Mouse (Mus musculus) adrenal gland, adult 18-20 months (tissue): Measurements from ENCODE around the gene Rcan3. TPM values are rescaled to one million over a fixed set of nuclear protein-coding genes. Genes with fewer than 3 reads are reported as not detected.

Experiments used
- DNase-seq, 2 experiments: peaks; one replicate each; pipeline ENCODE4 v3.0.0; 2021 to 2022; ENCODE audit warnings: low spot score in 2 of 2
- total RNA-seq, 2 experiments: library from RNA; stranded (reverse); gene quantifications; 1 replicate in 1 of 2; 2 replicates in 1 of 2; pipeline ENCODE4 v1.2.3; 2021

Rcan3 gene
- total RNA-seq, 2 experiments from 2014 or later, result 14.2 to 15.3 TPM

DNA sequence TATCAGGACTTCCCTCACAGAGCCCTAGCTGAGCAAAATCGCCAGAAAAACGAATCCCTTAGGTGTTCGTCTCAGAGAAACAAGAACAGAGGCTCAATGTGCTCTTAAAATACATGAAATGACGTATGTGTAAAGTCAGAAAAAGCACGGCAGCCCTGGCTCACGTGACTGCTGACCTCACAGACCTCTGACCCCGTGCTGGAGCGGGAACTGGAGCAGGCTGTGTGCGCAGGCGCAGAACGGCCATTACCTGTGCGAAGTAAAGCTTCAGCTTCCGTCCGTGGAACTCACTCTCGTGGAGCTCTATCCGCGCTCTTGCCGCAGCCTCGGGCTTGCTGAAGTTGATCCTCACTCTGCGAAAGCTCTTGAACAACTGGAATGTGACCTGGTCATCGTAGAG lies 13.7 kb downstream of the Rcan3 start:
- DNase-seq, result no peak

- no peak for DNase-seq
Observed at GRCm38 (mm10) chr4:135416367-135416766, 17.3 kb downstream of the Rcan3 start.

GRCm38 (mm10) chr4:135413491-135413890 lies 20.2 kb downstream of the Rcan3 start:
- no peak for DNase-seq

GRCm38 (mm10) chr4:135411633-135412032 lies 22.0 kb downstream of the Rcan3 start:
- peak; percentile 64 to 73 for DNase-seq

DNA sequence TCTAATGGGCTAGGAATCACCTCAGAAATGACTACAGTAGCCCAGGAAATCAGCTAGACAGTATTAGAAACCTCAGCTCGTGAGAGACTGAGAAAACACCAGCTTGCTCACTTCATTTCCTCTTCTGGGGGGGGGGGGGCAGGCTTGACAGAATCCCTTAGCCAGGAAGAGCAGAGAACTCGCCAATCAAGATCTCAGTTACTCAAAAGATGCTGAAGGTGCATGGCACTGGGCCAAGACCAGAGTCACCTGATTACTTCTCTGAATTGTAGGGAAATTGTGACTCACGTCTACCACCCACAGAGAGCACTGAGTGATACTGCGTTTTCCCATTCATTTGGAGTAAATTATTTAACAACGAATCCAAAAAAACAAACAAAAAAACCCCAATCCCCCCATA lies 27.5 kb downstream of the Rcan3 start:
- DNase-seq, result no peak

GRCm38 (mm10) chr4:135404916-135405315 lies 28.7 kb downstream of the Rcan3 start:
- DNase-seq, result no peak

DNA sequence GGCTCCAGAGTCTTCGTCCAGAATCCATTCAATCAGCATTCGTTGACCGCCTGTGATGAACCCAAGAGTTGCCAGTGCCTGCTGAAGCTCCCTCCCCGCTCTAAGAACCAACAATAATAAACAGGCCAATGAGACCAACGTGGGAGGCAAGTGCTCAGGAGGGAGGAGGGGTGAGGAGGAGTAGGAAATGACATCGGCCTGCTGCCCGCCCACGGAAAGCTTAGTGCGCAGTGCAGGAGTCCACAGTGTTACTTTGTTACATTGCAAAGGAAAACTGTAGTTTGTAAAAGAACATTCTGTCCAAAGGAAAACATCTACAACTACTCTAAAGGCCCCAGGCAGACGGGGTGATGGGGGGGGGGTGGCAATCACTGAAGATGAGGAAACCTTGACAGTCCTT lies 29.6 kb downstream of the Rcan3 start:
- no peak for DNase-seq

- DNase-seq, result no peak
Observed at GRCm38 (mm10) chr4:135401881-135402280, 31.8 kb downstream of the Rcan3 start.

GRCm38 (mm10) chr4:135397991-135398390 lies 35.7 kb downstream of the Rcan3 start, which contains the start of gene Ncmap:
Gene Ncmap (minus strand): TSS chr4:135398227.
- no peak for DNase-seq

DNA sequence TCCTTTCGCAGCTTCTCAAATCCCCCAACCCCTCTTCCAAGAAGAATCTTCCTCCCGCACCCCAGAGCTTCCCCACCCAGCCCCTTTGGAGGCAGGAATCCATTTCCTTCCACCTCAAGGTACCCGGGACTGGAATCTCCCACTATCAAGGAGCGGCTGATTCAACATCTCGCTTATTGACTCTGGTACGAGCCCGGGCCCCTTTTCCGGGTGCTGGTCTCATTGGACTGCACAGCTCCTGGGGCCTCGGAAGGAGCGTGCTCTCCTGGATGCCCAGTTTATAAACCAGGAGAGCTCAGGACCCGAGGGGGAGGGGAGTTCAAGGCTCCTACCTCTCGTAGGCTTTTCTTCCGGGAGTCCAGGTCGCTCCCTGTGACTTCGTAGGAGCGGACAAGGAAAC lies 36.1 kb downstream of the Rcan3 start:
- no peak for DNase-seq

- DNase-seq, result no peak
Observed at GRCm38 (mm10) chr4:135396303-135396702, 37.4 kb downstream of the Rcan3 start.

DNA sequence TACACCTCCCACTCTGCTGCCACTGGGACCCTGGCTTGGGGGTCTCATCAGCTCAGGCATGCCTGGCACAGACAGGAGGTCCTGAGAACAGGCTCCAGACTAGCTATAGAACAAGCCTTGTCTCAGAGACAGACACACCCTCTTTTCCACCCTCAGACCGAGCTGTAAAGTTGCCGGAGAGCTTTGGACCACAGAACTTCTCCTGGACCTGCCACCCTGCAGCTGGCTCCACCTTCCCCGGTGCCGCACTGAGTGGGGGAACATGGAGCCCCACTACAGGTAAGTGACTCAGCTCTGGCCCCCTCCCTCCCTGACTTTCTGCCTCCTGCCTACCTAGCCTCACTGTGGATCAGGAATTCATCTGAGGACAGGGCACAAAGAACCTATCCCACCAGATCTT lies 38.3 kb downstream of the Rcan3 start:
- DNase-seq, result no peak

DNA sequence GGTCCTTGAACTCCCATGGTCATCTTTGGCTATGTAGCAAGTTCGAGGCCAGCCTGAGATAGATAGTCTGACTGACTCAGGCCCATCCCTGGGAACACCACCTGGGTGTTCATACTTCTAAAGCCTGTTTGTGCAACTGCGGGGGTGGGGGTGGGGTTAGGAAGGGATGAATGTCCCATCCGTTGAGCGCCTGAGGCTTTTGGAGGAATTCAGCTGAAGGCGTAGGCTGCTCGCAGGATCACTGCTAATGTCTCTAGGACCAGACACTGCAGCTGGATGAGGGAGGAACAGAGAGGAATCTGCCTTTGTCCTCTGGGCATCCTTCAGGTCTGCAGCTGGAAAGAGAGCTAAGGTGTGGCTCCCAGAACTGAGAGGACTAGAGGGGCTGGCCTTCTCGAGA lies 39.0 kb downstream of the Rcan3 start:
- no peak for DNase-seq

DNA sequence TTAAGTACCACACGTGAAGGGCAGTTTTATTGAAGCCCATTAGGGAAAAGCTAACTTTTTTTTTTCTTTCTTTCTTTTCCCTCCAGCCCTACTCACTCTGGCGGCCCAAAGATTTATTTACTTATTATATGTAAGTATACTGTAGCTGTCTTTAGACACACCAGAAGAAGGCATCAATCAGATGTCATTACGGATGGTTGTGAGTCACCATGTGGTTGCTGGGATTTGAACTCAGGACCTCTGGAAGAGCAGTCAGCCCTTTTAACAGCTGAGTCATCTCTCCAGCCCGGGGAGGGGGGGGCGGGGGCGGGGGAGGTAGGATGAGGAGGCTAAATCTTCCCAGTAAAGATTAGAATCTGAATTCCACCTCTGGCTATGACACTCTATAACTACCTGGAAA lies 40.3 kb downstream of the Rcan3 start:
- no peak for DNase-seq

GRCm38 (mm10) chr4:135392801-135393200 lies 40.9 kb downstream of the Rcan3 start:
- no peak for DNase-seq

- no peak for DNase-seq
Observed at GRCm38 (mm10) chr4:135391014-135391413, 42.6 kb downstream of the Rcan3 start.

GRCm38 (mm10) chr4:135385614-135386013 lies 48.0 kb downstream of the Rcan3 start:
- DNase-seq, result no peak

DNA sequence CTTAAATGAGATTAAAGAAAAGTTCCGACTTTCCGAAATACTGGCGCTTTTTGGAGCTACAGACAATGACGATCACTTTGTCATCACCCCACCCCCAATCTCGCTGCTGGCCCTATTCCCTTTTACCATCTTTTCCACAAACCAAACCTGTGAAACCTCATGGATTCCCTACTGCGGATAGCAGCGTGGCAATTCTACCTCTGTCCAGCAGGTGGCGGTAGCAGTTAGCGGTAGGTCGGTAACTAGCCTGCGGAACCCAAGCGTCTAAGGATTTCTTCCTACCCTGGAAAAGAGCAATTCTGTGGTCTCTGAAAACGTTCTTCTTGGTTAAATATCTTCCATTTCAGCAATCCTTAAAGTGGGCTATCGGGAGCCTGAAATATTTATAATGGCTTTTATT lies 51.3 kb downstream of the Rcan3 start:
- peak; percentile 64 to 72 for DNase-seq

DNA sequence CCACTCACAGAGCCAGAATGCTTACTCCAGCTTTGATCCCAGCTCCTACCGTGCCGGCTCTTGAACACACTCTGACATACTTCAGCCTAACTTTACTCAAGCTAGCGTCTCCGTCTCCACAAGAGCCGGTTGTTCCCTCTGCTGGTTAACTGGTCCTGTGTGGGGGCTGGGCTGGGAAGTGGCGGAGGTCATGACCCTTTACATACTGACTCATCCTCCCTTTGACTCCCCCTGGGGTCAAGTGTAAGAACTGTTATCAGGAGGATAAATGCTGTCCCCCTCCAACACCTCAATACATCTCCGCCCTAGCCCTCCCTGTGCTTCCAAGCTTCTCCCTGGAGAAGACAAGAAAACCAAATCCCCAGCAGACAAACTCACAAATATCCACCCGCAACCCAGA lies 52.3 kb downstream of the Rcan3 start:
- DNase-seq, result no peak

- DNase-seq, result no peak
Observed at GRCm38 (mm10) chr4:135377241-135377640, 56.4 kb downstream of the Rcan3 start.

GRCm38 (mm10) chr4:135375444-135375843 lies 58.2 kb downstream of the Rcan3 start:
- no peak for DNase-seq

- DNase-seq, result no peak
Observed at GRCm38 (mm10) chr4:135373299-135373698, 60.4 kb downstream of the Rcan3 start.

- no peak for DNase-seq
Observed at GRCm38 (mm10) chr4:135370372-135370771, 63.3 kb downstream of the Rcan3 start.

DNA sequence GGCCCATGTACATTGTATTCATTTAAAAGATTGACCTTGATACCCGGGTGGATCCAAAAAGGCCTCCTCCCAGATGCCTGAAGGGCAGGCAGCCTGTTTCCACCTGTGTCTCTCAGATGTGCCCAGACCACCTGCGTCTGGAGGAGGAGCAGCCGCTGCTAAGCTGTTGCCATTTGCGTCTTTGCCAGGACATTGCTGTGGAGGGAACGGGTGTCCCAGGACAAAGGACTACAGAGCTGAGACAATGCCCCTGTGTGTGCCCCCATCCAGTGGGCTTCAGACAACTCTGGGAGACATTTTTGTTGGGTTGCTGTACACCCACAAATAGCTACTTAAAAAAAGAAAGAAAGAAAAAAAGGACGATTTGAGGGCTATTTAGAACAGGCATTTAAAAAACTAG lies 70.8 kb downstream of the Rcan3 start:
- no peak for DNase-seq
